Mouse (Mus musculus) kidney, postnatal 4 days (tissue): ENCODE data around the gene Gm6904.
A peak's percentile ranks its signal among the peaks of the same experiment; 100 is the strongest.
"Not testable (repeated sequence)": the region's sequence is repeated elsewhere in the genome, so short reads cannot be mapped to it uniquely, and the experiment has no call there.

Experiments used
- DNase-seq, 2 experiments: peaks; one replicate each; pipeline ENCODE4 v3.0.0; 2021; ENCODE audit warnings: mixed read lengths in 2 of 2

The Gm6904 gene

DNA sequence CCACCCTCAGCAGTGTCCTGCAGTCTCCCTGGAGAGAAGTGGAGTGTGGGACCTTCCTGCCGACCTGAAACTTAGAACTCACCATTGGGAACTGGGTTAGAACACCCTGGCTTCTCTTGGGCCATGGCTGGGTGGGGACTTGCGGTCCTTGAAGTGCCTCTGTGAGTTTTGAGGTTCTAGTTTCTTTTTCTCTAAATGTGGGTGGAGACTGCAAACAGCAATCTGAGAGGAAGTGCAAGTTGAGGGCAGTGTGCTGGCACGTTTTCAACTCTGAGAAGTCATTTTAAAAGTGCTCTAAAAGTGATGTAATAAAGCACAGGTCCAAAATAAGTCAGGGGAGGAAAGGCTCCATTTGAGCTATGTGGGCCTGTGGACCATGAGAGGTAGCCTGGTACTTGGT, at the start of gene Gm6904:
Gene Gm6904 (minus strand): TSS at position 161 of the 400 bp plus-strand sequence.
- DNase-seq: peak; percentile 3 to 4

DNA sequence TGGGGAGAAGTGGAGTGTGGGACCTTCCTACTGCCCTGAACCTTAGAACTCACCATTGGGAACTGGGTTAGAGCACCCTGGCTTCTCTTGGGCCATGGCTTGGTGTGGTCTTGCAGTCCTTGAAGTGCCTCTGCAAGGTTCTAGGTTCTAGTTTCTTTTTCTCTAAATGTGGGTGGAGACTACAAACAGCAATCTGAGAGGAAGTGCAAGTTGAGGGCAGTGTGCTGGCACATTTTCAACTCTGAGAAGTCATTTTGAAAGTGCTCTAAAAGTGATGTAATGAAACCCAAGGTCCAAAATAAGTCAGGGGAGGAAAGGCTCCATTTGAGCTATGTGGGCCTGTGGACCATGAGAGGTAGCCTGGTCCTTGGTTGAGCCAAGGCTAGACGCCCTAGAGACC, 37.4 kb upstream of the Gm6904 start, which contains the start of gene Phf11a:
Gene Phf11a (minus strand): TSS at position 132 of the 400 bp plus-strand sequence.
- not testable (repeated sequence) for DNase-seq

DNA sequence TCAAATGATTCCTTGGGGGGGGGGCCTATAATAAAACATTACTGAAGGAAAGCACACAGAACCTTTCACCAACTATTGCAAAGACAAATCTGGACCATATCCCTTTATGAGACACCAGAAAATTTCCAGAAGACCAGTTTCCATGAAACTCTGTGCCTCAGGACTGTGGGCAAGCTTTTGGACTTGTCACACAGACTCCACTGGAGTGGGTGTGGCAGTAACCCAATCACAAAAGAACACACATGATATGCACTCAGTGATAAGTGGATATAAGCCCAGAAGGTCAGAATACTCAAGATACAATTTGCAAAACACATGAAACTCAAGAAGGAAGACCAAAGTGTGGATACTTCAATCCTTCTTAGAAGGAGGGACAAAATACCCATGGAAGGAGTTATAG, 31.8 kb upstream of the Gm6904 start:
- not testable (repeated sequence) for DNase-seq

DNA sequence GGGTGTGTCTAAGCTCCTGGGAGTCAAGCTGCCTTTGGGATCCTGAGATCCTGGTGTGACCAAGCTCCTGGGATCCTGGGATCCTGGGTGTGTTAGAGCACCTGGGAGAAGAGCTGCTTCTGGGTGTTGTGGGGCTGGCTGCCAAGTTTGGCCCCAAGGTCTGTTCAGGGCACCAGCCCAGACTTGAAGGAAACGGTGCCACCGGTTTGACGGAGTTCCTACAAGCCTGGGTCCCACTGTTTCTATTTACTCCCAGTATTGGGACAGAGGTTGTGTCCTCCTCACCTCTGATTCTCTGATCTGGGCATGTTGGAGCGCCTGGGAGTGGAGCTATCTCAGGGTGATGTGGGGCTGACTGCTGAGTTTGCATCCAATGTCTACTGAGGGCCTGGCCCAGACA, 14.9 kb upstream of the Gm6904 start:
- DNase-seq: not testable (repeated sequence)

DNA sequence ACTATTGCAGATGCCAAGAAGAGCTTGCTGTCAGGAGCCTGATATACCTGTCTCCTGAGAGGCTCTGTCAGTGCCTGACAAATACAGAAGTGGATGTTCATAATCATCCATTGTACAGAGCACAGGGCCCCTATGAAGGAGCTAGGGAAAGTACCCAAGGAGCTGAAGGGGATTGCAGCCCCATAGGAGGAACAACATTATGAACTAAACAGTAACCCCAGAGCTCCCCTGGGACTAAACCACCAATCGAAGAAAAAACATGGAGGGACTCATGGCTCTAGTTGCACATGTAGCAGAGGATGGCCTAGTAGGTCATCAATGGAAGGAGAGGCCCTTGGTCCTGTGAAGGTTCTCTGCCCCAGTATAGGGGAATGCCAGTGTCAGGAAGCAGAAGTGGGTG, 4.2 kb downstream of the Gm6904 start:
- DNase-seq: not testable (repeated sequence)

DNA sequence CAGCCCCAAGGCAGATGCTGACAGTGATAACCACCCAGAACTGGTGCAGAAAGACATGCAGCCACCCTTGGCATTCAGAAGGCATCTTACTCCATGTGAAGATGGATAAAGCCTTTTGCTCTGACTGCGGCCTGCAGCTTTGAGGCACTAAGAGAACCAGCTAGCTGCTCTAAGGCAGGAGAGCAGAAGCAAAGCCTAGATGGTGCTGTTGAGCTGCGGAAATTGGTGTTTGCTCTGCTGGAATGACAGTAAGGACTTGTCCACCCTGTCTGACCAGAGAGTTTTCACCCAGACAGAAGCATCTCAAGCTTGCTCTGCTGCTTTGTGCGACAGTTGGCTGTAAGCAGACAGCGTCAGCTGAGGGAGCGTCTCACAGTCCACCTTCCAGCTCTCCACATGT, 9.7 kb downstream of the Gm6904 start:
- peak; percentile 34 to 37 for DNase-seq

DNA sequence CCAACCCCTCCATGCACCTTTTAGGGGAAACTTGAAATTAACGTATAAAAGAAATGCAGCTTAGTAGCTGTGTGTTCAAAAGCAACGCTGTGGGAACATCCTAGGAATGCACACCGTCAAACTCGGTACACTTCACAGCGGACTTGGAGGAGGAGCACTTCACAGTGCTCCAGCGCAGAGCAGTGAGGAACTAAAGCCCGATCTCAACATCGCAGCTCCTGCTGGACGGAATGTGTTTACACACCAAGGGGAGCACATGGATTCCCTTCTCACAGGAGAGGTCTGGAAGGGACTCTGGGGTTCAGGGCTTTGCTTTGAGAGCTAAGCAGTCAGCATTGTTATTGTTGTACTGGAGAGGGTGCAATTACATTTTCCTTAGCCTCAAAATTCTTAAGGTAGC, 26.4 kb downstream of the Gm6904 start:
- no peak for DNase-seq

DNA sequence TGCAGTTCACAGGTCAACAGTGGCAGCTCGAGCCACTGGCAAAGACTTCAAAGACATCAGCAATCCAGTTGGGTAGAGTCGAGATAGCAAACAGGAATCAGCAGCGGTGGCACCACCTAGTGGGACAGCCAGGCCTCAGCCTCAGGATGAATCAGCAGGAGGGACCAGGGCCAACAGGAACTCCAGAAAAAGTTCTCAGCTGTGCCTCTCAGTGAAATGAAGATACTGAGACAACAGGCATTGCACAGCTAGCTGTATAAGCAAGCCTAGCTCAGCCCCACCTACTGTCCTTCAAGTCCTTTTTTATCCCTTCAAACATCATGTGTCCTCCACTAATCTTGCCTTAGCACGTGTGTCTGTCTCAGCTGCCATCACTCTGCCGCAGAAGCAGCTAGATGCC, 28.0 kb downstream of the Gm6904 start:
- peak; percentile 10 to 23 for DNase-seq

DNA sequence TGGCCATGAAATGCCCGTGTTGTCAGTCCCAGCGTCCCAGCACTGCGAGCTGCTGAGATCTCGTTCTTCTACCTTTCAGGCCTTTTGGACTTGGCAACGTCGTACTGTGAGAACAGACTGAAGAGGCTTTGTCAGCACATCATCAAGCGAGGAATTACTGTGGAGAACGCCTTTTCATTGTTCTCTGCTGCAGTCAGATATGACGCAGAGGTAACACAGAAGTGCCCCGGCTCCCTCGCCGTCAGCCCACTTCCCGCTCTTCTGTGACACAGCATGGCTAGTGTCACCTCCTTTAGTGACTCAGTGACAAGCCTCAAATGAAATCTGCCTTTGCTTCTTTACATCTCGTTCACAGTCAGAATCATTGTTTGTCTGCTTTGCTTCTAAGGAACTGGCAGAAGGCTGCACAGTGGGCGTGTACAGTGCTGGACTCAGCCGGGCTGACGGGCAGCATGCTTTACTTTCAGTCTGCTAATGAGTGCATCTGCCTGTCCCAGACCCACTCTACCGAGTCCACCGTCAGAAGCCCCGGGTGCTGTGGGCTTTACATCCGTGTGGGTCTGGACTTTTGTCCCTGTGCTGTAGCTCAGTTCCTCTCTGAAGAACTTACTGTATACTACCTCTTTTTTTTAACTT, 29.6 kb downstream of the Gm6904 start:
- no peak for DNase-seq

DNA sequence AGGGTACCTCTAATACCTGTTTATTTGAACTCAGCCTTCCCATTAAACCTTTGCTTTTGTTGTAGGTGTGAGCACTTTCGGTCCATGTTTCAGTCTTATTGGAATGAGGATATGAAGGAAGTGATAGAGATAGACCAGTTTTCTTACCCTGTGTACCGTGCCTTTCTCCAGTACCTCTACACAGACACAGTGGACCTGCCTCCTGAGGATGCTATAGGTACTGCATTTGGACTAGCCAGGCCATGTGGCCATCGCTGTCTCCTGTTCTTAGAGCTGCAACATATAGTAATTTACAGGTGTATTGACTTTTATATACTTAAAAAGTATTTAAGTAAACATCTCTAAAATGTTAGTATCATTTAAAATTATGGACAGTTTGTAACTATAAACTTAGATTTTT, 30.2 kb downstream of the Gm6904 start:
- DNase-seq: no peak

DNA sequence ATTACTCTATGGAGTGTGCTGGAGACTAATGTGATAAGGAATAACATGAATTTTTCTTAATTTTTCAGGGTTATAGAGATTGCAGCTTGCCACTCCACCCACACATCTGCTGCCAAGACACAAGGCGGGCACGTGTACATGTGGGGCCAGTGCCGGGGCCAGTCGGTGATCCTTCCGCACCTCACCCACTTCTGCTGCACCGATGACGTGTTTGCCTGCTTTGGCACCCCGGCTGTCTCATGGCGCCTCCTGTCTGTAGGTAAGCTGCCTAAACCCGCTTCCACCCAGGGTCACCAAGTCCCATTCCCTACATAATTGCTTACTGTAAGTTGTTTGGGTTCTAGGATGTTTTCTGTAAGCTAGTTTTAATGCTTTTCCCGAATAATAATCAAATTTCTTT, 33.8 kb downstream of the Gm6904 start:
- DNase-seq: no peak

DNA sequence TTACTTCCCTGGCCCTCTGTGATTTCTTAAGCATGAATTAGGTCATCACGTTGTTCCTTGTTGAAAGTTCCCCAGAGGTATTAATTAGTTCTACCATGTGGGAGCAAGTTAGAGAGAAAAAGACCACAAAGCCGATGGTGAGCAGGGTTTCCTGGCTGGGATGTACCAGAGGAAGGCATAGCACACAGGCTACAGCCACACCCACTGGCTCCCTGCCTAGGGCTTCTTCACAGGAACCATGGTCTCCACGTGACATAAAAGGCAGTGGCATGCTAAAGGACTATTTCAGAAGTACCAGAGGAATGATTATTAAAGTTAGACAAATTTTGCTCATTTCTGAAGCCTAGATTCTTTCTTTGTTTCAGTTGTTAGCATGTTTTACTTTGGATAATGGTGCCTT, 40.8 kb downstream of the Gm6904 start:
- no peak for DNase-seq

DNA sequence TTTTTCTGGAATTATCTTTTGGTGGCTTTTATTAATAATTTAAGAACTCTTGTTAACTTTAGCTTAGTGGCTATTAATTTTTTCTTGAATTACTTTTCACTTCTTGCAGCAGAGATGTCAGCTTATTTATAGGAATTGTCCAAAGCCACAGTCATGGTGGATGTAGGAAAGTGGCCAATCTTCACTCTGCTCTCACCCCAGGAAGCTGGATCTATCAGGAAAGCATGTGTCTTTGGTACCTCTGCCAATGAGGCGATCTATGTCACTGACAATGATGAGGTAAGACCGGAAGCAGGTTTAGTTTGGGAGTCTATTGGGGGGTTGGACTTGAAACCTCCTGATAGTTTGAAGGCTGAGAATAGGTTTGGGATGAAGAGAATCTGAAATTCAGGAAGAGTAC, 50.2 kb downstream of the Gm6904 start:
- no peak for DNase-seq

DNA sequence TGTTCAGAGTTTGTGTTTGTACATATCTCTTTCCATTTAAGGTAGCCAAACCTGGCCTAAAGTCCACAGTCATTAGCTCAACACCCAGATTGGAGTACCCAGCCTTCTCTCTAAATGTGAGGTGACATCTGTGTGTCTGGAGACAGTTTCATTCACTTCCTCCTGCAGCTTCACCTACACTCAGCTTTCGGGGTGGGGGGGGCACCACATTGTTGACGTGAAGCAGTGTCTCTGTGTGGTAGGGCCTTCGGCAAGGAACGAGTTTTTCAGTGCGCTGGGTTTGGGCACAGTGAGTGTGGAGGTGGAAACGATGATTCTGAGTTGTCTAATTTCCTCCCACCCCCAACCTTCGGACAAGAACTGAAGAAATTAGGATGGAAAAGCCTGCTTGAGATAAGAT, 51.0 kb downstream of the Gm6904 start:
- DNase-seq: no peak

DNA sequence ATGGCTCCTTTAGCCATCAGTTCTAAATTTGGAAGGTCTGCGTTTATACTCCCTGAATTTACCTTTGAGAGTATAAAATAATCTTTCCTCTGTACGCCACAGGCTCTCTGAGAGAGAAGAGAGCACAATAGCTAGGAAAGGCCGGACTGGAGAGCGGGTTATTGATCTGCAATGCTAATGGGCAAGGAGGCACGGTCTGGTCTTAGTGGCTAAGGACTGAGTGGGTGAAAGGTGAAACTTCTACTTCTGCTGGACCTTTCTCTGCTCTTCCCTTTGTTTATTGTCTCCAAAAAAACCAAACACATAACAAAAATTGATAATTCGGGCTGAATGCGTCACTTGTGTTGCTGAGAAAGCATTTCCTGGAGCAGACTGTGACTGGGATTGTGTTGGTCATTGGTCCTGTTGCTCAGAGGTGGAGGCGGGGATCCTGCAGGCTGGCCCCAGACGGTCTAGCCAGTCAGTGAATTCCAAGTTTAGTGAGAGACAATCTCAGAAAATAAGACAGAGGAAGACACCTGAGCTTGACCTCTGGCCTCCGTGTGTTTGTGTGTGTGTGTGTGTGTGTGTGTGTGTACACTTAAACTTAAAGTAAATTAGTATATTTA, 53.9 kb downstream of the Gm6904 start:
- DNase-seq: no peak

DNA sequence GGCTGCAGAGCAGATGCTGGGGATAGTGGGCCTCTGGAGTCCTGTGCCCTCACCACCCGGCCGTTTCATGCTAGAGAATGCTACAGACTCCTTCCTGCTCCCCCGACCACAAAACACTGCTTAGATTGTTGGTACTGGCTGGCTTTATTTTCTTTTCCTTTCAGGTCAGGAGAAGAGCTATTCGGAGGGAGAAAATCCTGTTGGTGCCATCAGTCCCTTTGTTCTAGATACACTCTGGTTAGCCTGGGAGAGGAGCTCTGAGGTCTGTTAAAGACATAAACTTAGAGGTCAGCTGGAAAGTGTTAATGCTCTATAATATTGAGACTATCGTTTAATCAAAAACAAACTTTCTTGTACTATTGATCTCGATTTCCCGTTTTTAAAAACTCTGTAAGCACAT, 54.6 kb downstream of the Gm6904 start:
- DNase-seq: no peak

DNA sequence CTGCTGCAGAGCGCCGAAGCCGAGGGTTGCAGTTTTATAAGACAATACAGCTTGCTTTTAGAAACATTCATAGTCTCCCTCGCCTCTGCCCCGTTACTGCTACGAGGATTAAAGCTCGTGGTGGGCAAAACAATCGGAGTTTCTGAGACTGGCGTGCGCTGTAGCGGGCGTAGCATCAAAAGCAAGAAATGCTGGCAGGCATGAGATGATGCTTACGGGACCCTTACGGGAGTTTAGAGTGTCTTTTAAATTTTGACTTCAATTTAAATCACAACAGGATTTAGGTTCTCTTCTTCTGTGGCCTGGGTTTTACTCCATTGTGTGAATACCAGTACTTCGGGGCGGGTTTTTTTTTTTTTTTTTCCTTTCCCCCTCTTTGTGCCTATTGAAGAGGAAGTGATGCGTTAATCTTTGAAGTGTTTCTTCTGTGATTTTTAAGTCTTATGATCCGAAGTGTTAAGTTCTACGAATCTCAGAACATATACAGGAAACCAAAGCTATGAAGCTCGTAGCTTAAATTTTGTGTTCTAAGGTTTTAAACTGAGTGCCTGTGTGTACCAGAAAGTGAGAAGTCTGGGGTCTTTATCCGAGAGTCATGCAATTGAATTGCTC, 58.3 kb downstream of the Gm6904 start:
- no peak for DNase-seq

DNA sequence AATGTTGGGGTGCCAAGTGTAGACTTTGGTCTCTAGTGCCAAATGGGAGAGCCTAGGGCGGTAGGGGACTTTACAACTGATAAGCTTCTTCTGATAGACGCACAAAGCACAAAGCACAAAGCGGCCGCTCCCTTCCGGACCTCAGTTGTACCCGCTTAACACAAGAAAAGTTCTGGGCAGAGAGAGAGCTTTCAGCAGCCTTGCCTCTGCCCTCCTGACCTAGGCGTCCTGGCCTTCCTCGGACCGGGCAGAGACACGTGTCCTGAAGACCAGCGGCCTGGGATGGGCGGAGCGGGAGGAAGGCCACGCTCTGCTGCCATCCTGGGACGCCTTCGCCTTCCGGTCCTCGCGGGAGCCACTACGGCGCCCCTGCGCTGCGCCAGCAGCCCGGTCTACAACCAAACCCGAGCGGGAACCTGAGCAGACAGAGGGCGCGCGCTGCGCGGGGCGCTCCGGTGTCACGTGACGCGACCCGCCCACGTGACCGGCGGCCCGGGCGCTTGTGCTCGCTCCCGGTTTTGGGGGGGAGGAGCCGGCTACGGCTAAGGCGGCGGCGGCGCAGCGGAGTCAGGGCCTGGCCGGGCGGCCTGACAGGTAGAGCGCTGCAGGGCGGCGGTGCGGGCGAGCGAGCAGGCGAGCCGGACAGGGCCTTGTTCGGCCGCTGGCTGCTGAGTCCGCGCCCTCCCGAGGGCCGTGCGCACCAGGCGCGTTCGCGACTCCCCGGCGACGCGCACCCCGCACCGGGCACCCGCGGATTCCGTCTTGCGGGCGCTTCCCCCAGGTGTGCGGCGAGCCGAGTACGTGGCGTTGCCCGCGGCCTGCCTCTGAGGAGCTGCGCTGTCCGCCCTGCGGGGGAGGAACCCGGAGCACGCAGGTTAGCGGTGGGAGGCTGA, 59.1 kb downstream of the Gm6904 start, which contains the start of gene Rcbtb1:
Gene Rcbtb1 (plus strand): TSS at position 499 of the 893 bp plus-strand sequence.
- peak; percentile 92 to 96 for DNase-seq
